Mouse (Mus musculus): ENCODE measurements around the gene Tut4. TPM values are rescaled to one million over a fixed set of nuclear protein-coding genes. Genes with fewer than 3 reads are reported as not detected.

The Tut4 gene
- 48.8 and 52.5 TPM in 2 replicates for total RNA-seq (2021)
- long read RNA-seq, partial matches to known transcripts, result 4 of 5 reads
- long read RNA-seq, other reads (novel, unspliced or antisense), result 1 of 5 reads

DNA sequence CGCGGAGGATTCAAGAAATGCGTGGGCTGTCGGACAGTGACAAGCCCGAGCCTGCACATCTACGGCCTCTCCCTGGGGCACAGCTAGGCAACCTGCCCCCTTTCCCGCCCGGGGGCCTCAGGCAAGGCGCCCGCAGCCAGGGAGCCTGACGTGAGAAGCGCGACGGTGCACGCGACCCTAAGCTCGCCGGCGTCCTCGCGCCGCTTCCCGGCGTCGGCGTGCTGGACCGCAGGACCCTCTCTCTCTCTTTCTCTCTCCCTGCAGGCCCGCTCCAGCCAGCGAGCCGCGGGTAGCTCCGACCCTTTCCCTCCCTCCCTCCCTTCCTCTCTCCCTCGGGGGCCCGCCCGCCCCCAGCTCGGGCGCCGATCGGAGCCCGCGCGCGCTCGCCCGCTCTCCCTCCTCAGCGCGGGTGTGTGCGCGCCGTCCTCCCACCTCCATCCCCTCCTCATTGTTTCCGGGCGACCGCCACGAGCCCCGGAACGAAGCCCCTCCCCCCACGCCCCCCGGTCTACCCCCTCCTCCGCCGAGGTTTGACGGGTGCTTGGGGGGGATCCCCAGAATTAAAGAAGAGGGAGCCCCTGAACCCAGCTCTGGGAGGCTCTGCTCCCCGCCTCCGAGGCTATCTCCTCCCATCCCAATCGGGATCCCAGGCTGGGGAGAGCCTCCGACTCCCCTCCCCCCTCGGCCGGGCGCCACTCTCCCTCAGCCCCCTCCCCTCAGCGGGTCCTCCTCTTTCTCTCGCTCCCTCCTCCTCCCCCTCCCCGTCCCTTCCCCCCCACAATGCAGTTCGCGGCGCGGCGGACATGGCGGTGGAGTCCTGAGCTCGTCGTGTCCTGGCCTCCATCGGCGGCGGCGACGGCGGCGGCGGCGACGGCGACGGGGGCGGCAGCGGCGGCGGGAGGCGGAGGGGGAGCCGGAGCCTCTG, at the start of gene Tut4:
Gene Tut4, plus strand, starts transcription at position 196 of the 925 bp plus-strand sequence.
- peak; percentile 89 for DNase-seq

DNA sequence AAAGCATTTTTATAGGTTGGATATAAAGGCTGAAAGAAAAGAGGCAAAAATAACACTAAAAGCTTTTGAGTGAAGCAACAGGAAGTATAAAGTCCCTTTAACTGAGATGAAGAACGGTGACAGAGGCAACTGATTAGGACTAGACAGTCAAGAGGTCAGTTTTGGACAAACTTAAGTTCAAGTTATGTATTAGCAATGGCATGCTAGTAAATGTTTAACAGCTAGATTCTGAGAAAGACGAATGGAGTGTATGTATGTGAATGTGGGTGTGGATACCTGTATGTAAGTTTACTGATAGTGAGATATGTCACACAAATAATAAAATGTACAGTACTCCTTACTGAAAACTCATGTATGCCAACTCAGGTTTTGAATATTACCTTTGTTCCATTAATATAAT, 34.6 kb upstream of the Tut4 start:
- no peak for DNase-seq

DNA sequence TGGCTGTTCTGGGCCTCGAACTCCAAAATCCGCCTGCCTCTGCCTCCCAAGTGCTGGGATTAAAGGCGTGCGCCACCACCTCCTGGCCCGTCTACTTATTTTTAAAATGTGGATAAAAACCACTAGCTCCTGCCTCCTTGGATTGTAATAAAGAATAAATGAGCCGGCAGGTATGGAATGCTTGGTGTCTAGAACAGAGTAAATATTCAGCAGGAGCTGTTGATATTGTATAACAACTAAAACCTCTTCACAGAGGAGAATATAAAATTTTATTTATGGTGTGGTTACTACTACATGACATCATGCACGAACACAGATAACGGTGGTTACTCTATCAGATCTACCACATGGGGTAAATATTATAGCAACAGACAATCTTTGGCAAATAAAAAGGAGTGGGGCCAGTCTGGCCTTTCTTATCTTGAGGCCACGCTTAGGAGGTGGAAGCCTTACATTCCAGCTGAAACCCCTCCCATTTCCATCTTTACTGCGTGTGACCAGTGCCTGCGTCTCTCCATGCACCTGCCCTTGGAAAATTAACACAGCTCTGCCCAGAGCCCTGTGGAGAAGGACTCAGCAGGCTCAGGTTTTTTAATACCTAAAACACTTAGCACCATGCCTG, 31.4 kb upstream of the Tut4 start:
- no peak for DNase-seq

DNA sequence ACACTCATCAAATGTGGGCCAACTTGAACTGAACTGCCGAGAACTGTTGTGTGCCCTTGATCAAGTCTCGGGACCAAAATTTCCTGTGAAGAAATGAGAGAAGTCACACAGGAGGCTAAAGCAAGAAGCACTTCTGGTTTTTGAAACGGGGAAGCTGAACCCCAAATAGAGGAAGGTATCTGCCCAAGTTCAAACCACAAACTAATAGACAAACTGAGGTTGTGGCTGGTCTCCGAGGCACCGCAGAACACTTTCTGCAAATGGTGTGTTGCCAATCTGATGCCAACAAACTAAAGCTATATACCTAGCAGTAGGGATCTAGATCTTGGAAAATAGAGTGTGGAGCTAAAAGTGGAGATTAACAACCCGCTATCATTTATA, 30.9 kb upstream of the Tut4 start:
- no peak for DNase-seq

DNA sequence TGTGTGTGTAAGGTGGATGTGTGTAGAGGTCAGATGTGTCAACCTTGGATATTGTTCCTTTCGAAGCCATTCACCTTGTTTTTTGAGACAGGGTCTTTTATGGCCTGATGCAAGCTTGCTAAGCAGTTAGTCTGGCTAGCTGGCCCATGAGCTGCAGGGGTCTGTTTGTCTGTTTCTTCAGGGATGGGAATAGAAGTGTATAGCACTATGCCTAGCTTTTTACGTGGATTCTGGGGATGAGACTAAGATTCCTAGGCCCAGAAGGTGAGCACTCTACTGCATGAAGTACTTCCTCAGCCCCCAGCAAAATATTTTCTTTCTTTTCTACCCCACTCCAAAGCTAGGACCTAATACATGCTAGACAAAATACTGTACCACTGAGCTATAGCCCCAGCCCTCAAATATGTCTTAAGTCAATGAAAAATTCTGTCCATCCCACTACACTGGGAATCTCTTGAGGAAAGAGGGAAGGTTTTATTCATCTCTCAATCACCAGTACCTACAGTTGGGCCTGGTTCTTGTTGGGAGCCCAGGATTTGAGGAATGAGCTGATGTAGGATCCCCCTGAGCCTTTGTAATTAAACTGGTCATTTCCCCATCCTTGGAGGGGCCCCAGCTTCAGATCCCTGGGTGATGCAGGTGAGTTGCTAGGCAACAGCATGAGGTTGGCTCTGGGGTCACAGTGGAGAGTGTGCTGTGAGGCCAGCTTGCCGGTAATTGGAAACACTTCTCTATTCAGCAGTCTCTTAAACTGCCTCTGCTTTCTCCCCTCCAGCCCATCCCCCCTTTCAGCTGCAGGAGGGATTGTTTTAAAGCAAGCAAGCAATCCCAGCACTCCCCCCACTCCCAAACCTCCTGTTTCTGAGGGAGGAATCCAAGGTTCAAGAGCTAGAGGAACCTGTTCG, 28.3 kb upstream of the Tut4 start:
- no peak for DNase-seq

DNA sequence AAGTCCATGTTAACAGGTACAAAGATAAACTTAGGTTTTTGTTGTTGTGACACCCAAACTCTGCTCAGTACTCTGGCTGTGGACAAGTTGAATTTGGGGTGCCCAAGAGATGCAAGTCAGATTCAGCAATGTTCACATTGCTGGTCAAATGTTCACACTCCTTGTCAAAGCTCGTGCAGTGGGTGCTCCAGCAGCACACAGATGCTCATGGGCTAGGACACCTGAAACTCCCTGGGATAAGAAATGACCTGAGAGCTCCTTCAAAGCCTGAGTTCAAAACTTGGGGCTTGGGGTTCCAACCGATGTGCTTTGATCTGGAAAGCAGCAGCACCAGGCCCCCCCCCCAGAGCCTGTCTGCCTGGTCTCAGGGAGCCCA, 27.7 kb upstream of the Tut4 start:
- DNase-seq, result no peak

DNA sequence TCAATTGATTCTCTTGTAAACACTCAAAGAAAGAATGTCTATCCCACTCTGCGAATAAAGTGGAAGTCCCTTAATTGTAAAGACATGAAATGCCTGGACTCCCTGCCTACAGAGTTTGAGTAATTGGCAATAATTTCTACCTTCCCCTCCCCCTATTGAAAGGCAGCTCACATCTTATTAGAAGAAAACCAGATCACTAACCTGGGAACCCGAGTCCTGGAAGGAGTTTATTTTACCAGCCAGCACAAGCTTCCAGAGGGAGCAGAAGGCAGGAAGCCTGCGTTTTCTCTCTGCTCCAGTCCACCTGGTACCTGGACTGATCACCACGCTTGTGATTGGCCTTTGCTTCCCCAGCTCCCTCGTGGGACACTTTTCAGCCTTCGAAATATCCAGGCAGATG, 25.9 kb upstream of the Tut4 start:
- no peak for DNase-seq

DNA sequence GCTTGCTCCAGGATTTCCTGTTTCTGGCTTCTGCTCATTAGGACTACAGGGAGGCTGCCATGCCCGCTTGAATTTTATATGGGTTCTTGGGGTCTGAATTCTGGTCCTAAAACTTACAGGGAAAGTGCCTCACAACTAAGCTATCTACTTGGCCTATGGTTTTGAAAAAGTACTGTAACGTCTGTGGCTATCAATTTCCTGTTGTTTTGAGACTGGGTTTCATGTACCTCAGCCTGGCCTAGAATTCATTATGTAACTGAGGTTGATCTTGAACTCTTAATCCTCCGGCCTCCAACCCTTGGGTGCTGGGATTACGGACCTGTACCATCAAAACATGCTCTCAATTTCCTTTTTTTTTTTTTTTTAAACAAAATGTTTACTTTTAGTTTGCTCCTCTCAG, 25.0 kb upstream of the Tut4 start:
- DNase-seq, result no peak

DNA sequence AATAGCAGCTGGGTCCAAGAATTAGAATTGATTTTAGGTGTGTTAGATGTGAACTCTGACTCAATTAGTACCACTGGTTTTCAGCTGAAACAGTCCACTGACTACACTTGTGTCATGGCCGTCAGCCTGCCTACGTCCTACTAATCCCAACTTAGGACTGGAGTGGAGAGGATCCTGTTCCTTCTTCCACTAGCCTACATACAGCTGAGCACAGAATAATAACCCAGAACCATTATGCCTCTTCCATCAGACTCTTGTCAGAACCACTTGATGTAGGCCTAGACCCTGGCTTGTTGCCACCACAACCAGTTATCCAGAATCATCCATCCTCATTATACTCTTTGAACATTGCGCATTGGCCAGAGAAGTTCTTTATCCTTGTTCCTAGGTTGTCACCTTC, 24.4 kb upstream of the Tut4 start:
- no peak for DNase-seq

DNA sequence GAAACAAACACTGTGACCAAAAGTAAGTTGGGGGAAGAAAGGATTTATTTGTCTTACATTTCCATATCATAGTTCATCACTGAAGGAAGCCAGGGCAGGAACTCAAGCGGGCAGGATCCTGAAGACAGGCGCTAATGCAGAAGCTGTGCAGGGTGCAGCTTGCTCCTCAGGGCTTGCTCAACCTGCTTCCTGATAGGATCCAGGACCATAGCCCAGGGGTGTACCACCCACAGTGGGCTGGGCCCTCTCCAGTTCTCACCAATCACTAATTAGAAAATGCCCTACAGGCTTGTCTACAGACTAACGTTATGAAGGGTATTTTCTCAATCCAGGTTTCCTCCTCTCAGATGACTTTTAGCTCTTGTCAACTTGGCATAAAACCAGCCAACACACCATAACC, 23.6 kb upstream of the Tut4 start:
- no peak for DNase-seq

DNA sequence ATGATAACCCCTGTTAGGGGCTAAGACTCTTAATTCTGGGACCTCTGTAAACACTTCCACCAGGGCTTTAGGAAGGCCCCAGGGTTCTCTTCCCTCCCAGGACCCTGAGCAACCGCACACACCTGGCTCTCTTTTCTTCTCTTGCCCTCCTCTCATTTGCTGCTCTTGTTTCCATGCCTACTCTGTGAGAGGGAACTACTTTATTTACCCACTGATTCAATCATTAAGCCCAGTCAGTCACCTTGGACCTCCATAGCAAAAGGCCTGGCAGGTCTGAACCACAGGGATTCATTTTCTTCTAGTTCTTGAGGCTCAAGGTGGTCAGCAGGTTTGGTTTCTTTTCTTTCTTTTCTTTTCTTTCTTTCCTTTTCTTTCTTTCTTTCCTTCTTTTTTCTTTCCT, 23.0 kb upstream of the Tut4 start:
- no peak for DNase-seq

DNA sequence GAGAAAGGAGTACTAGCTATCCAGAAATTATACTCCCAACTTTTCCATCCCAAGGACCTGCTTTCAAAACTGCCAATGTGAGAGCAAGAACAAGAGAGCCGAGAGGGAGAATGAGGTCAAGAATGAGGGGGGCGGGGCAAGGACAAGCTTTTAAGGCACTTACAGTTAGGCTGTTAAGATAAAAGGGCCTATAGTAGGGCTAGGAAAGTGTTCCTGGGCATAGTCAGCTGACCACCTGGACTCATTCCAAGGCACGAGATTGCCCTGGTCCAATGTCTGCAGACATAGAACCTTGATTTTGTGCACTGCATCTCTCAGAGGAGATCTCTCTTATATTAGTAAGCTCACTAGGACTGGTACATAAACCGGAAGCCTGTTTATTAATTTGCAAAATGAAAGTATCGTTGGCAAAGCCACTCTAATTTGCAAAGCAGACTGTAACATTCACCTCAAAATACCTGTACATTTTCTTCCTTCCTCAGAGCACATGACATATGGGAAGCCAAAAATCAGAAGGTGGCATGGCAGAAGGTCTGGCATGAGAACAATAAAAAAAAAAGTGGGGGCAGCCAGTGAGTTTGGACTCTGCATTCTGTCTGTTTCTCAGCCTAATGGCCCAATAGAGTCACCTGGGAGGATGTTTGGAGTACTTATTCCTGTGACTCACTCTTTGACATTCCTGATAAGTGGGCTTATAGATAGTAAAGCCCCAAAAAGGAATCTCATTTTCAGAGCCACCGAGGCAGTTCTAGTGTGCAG, 21.0 kb upstream of the Tut4 start:
- DNase-seq, result no peak

DNA sequence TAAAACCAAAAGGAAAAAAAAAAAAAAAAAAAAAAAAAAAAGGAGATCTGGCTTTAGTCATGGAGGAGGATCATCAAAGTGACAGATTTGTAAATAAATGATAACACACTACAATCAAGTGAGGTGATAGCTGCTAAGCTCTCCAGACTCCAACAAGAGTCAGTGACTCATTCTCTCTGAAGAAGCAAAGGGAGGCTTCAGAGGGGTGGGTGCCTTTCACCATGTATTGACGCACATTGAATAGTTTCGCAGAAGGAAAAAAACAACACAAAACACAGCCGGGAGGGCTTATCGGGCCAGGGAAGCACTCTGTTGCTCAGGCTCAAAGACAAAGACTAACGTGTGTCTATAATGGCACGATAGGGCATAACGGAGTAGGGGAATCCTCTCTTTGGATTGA, 11.1 kb upstream of the Tut4 start:
- no peak for DNase-seq

DNA sequence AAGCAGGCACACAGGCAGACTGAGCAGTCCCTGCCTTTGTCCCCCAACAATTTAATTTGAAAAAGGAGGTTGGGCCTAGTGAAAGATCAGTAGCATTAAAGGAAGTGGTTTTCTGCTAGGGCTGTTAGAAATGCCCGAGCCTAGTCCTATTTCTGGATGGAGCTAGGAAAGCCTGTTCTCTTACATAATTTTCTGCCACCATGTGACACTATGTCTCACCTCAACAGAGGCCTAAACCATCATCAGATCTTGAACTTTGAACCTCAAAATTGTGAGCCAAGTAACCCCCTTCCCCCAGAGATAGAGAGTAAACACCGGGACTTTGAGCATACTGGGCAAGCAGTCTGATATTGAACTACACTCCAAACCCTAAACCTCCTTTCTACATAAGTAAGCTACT, 3.2 kb upstream of the Tut4 start:
- DNase-seq, result no peak

DNA sequence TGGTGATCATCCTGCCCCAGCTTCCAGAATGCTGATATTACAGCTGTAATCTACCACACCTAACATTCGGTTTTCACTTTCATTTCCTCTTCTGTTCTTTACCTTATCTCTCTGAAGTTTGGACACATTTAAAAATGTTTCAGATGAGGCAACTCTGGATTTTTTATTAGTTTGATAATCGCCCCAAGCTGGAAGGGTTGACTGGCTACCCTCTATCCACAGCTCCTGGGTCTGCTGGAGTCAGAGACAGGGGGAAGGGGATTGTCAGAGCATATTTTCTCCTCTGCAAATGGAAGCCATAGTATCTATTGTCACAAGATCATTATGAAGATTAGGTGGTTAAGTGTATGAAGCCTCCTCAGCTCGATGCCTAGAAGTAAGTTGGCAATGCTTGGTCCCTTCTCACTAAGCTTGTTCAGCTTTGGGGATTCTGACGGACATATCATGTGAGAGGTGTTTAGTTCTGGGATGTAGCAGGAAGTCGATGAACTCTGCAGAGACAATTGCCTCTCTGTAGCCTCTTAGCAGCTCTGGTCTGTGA, 955 bp upstream of the Tut4 start:
- no peak for DNase-seq

DNA sequence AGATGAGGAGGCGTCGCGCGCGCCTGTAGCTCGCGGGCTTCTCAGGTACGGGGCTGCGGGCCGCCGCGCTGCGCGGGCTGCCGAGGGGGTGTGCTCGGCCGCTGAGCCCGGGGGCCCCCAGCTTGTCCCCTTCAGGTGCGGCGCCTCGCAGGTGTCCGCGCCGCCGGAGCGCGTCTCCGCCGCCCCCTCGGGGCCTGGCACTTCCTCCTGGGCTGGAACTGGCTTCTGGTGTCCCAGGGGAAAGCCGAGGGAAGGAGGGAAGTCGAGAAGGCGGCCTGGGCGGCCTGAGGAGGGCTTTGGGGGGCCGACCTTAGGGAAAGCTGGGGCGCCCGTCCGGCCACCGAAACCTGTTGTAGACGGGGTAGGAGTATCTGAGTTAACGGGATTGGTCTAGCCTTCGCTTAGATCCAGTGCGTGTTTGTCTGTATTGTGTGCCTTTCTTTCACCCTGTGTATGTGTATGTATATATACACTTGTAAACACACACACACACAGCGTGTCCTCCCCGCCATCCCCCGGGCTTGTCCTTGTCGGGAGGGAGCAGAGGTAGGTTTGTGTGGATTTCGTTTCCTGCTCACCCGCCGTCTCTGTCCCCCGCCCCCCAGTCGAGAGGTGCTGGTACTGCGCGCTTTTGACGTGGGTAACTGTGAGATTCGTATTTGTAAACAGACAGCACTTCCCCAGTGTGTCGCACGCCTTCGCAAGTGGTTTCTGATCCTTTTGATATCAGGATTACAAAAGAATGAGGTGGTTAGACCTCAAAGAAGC, 1.1 kb downstream of the Tut4 start:
- DNase-seq, result peak; percentile 51

DNA sequence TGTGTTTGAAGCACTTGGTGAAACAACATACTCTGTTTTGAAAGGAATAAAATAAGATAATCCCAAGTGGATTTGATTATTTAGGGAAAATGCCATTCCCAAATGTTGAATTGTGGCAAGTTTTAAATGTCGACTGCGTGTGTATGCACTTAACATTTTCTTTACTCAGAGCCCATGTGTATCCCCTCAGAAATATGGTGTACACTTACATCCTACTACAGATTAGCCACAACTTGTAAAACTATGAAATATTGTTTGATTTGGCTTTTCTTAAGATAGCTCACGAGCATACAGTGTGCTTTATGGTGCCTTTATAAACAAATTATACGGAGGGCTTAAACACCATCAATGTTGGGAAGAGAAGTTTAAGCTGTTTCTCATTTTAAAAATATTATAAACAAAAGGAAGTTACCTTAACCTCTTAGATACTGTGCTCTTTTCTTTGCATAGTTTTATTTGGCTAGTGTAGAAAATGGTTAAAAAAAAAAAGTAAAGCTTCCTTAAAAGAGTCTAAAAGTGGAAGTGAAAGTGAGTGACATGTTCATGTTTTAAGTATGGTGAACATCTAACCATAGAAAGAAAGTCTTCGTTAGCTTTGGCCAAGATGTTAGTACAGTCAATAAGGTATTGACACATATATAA, 2.2 kb downstream of the Tut4 start:
- no peak for DNase-seq

DNA sequence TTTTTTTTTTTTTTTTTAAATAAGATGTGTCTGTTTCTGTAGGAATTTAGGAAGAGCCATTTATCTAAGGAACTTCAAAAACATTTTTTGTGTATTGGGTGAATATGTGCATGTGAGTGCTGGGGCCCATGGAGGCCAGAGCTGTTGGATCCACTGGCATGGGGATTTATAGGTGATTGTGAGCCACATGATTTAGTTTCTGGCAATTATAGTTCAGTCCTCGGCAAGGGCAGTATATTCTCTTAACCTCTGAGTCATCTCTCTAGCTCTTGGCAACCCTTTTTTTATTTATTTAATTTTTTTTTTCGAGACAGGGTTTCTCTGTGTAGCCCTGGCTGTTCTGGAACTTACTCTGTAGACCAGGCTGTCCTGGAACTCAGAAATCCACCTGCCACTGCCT, 14.4 kb downstream of the Tut4 start:
- no peak for DNase-seq

DNA sequence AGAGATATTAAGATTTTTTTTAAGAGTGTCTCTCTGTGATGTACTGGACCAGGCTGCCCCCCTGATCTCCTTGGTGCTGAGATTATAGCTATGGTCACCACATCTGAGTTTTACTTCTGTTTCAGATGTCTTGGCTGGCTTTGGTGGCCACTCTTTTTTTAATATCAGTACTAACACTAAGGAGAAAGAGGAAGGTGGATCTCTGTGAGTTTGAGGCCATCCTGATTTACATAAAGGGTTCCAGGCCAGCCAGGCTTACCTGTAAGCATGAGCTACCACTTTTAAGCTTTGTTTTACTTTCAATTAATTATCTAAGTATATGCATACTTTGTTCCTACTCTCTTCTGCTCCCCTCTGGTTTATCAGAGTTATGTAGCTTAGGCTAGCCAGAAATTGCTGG, 23.6 kb downstream of the Tut4 start:
- no peak for DNase-seq

DNA sequence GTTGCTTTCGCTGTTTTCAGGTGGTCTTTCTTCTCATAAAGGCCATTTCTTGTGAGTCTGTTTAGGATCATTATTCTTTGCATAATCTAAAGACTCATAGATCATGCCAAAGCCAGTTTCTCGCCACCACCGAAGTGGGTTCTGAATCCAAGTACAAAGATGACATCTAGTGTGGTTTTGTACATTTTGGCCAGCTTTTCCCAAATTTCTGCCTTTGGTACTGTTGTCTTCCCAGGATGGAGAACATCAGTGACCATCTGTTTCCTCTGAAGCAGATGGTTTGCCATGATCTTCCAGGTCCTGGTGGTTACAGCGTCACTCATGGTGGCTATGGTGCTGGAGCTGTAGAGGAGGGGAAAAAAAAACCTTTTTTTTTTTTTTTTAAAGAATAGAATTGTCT, 25.0 kb downstream of the Tut4 start:
- DNase-seq, result no peak
